Mouse (Mus musculus): ENCODE measurements at regions not wholly inside any gene's neighbourhood (a gene's known extent, or its start where the extent isn't known, plus 50 kb on each side); places are given as distances from the start of the nearest gene placed in this dataset.

- DNase-seq = no peak
Measured at GRCm38 (mm10) chr14:99521954-99522523, 223.5 kb downstream of the Klf5 start.

- DNase-seq = no peak
Measured at GRCm38 (mm10) chr14:99535781-99536180, 237.3 kb downstream of the Klf5 start.

GRCm38 (mm10) chr14:99537286-99537685, 238.8 kb downstream of the Klf5 start:
- DNase-seq = no peak

- DNase-seq = no peak
Measured at GRCm38 (mm10) chr14:99541716-99542115, 243.2 kb downstream of the Klf5 start.

GRCm38 (mm10) chr14:99547931-99548330, 249.4 kb downstream of the Klf5 start:
- no peak for DNase-seq

- no peak for DNase-seq
Measured at GRCm38 (mm10) chr14:99548363-99549248, 250.1 kb downstream of the Klf5 start.

- no peak for DNase-seq
Measured at GRCm38 (mm10) chr14:99564024-99564423, 265.5 kb downstream of the Klf5 start.

GRCm38 (mm10) chr14:99574146-99574545, 275.7 kb downstream of the Klf5 start:
- DNase-seq = no peak

GRCm38 (mm10) chr14:99578665-99579064, 280.2 kb downstream of the Klf5 start:
- peak; percentile 25 for DNase-seq

- DNase-seq = no peak
Measured at GRCm38 (mm10) chr14:99579271-99579759, 280.8 kb downstream of the Klf5 start.

GRCm38 (mm10) chr14:99579765-99580266, 281.3 kb downstream of the Klf5 start:
- DNase-seq = no peak

- DNase-seq = no peak
Measured at GRCm38 (mm10) chr14:99584144-99584543, 285.7 kb downstream of the Klf5 start.

- DNase-seq = no peak
Measured at GRCm38 (mm10) chr14:99586029-99586428, 287.5 kb downstream of the Klf5 start.

- no peak for DNase-seq
Measured at GRCm38 (mm10) chr14:99590854-99591470, 292.5 kb downstream of the Klf5 start.

- DNase-seq = no peak
Measured at GRCm38 (mm10) chr14:99592922-99593321, 294.4 kb downstream of the Klf5 start.

GRCm38 (mm10) chr14:99593864-99594263, 295.4 kb downstream of the Klf5 start:
- DNase-seq = no peak

GRCm38 (mm10) chr14:99601900-99602299, 303.4 kb downstream of the Klf5 start:
- DNase-seq = no peak

- DNase-seq = no peak
Measured at GRCm38 (mm10) chr14:99603257-99603656, 304.8 kb downstream of the Klf5 start.

- no peak for DNase-seq
Measured at GRCm38 (mm10) chr14:99605351-99606100, 307.0 kb downstream of the Klf5 start.

- no peak for DNase-seq
Measured at GRCm38 (mm10) chr14:99609003-99609402, 310.5 kb downstream of the Klf5 start.

- peak; percentile 41 for DNase-seq
Measured at GRCm38 (mm10) chr14:99611435-99611834, 312.9 kb downstream of the Klf5 start.

- no peak for DNase-seq
Measured at GRCm38 (mm10) chr14:99612114-99612513, 313.6 kb downstream of the Klf5 start.

All from adrenal gland, postnatal 14 days (tissue).